Mouse (Mus musculus): Measurements from ENCODE around the gene Vmn1r88.
"Not testable (repeated sequence)": the region's sequence is repeated elsewhere in the genome, so short reads cannot be mapped to it uniquely, and the experiment has no call there.

Gene Vmn1r88

DNA sequence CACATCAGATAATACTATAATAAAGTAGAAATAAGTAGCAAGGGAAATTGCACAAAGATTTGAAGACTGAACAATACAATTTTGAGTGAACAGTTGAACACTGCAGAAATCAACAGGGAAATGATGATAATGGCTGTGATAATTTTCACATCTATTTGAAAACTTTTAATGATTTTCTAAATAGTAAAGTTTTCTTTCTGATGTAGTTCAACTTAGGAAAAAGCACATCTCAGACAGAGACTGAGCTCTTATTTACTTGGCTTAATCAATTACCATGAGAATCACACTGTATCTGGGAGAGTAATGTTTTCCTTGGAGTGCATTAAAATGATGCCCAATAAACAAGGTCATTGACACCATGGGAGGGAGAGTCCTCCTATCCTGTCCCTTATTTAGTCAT lies at the start of gene Vmn1r88:
Vmn1r88 (plus strand) TSS at position 301 of the 400 bp plus-strand sequence.
- no peak for DNase-seq (ENCODE audit: low read depth)

DNA sequence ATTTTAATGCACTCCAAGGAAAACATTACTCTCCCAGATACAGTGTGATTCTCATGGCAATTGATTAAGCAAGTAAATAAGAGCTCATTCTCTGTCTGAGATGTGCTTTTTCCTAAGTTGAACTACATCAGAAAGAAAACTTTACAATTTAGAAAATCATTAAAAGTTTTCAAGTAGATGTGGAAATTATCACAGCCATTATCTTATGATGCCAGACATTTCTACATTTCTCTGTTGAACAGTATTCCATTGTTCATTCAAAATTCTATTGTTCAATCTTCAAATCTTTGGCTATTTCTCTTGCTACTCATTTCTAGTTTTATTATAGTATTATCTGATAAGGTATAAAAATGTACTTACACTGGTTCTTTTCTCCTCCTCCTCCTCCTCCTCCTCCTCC lies 39.6 kb upstream of the Vmn1r88 start, which contains the start of gene Vmn1r86:
Vmn1r86 (minus strand) TSS at position 101 of the 400 bp plus-strand sequence.
- no peak for DNase-seq (ENCODE audit: low read depth)

DNA sequence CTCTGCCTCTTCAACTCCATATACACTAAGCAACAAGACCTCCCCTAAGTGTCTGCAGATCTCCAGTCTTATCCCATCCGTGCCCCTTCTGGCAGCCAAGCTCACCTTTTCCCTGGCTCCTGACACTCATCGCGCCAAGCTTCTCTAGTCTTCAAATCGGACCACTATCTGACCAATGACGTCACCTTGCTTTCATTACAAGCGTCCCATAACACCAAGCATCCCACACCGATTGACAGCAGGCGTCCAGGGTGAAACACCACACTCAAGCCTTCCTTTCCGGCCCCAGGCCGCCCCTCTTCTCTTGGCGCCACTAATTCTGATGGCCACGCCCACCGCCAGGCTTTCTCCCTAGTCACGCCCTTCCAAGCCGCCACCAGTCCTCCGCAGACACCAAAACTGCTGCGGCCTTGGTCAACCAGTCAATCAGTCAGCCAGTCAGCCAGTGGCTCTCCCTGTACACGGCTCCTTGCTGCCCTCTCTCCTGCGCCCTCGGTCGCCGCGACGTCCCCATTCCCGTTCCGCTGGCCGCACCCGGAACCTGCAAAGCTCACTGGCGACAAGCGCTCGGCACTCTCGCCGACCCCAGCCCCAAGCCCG lies 35.7 kb upstream of the Vmn1r88 start:
- DNase-seq (ENCODE audit: low read depth) = not testable (repeated sequence)

DNA sequence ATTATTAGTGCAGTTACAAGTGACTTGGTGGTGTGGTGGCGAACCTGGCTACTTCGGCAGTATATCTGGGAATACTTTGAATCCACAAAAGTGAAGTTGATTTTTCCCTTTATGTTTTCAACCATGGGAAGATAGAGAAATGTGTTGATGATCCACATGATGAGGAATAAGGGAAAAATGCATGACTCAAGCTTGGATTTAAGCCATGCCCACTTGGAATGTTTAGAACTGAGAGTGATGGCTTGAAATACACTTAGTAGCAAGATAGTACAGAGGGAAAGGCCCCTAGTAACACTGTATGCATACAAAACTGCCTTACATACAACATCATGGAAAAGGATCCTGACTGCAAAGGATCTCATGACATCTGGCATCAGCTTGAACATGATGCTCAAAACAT lies 27.5 kb upstream of the Vmn1r88 start:
- no peak for DNase-seq (ENCODE audit: low read depth)

DNA sequence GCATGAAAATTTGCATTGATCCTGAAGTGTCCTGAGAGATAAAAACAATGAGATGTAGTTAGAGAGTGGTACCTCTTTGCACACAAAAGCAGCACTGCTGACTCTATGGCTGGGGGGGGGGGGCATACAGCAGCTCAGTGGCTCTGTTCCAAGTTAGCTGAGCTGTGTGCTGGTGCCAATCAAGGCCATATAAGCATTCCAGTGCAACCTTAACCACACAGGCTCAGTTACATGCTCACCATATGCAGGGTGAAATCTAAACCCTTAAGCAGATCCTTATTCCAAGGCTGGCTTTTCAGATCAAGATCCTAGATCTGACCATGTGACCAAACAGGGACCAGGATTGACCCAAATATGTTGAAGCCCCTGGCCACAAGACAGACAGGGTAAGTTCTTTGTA lies 22.0 kb upstream of the Vmn1r88 start:
- DNase-seq (ENCODE audit: low read depth) = no peak

DNA sequence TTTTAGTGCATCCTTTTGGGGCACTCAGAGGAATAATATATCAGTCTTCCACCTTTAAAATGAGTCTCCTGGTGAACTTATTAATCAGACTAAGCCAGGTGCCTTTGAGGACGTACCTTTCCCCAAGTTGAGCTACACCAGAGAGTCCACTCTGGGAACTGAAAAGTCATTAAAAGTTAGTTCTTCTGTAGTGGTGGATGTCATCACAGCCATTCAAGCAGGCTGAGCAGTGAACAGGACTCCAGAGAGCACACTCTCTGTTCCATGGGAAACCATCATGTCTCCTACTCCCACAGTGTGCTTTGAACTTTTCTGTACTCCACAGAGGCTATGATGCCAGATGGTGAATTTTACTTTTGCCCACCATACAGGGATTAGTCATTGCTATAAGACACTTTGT lies 19.3 kb upstream of the Vmn1r88 start, which contains the start of gene Vmn1r87:
Vmn1r87 (minus strand) TSS at position 101 of the 400 bp plus-strand sequence.
- no peak for DNase-seq (ENCODE audit: low read depth)

DNA sequence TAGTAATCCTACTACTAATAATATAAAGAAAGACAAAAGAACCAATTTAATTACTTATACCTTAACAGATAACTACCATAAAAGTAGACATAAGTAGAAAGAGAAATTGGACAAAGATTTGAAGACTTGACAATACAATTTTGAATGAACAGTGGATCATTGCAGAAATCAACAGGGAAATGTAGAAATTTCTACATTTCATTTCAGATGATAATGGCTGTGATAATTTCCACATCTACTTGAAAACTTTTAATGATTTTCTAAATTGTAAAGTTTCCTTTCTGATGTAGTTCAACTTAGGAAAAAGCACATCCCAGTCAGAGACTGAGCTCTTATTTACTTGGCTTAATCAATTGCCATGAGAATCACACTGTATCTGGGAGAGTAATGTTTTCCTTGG lies 53.4 kb downstream of the Vmn1r88 start, which contains the start of gene Vmn1r89:
Vmn1r89 (plus strand) TSS at position 301 of the 400 bp plus-strand sequence.
- DNase-seq (ENCODE audit: low read depth) = no peak
